Mouse (Mus musculus) mouse embryonic stem cell (cell line): ENCODE measurements around the gene Dnaic2.

Experiments
- in situ Hi-C, 2 experiments: fragments of 300-500 bp; cut with MboI; formaldehyde crosslinking; loops; 1 replicate in 1 of 2; 3 replicates in 1 of 2; pipeline ENCODE4 v1.14.3; 2019 to 2020; ENCODE audit warnings: low sequenced_read_pairs in 2 of 2, low pct_unique_long_range_greater_than_20kb in 1 of 2, mixed read lengths in 1 of 2; ENCODE audit not compliant: unreplicated experiment in 1 of 2

Dnaic2 gene

GRCm38 (mm10) chr11:114731711-114732110 lies 4.5 kb downstream of the Dnaic2 start:
- in situ Hi-C loops: loop anchor here in 1 of 2 experiments (25.0 kb wide), 1 partner anchor 181 kb away; no protein-coding TSS in a partner anchor

GRCm38 (mm10) chr11:114732890-114733289 lies 5.7 kb downstream of the Dnaic2 start:
- in situ Hi-C loops: loop anchor here in 1 of 2 experiments (25.0 kb wide), 1 partner anchor 179 kb away; no protein-coding TSS in a partner anchor

GRCm38 (mm10) chr11:114736111-114736510 lies 8.9 kb downstream of the Dnaic2 start:
- in situ Hi-C loops: loop anchor here in 1 of 2 experiments (25.0 kb wide), 1 partner anchor 176 kb away; no protein-coding TSS in a partner anchor

- in situ Hi-C loops: loop anchor here in 1 of 2 experiments (25.0 kb wide), 1 partner anchor 175 kb away; no protein-coding TSS in a partner anchor
These were observed 9.9 kb downstream of the Dnaic2 start for GRCm38 (mm10) chr11:114736913-114737624.

GRCm38 (mm10) chr11:114740598-114740997 lies 13.4 kb downstream of the Dnaic2 start:
- in situ Hi-C loops: loop anchor here in 1 of 2 experiments (25.0 kb wide), 1 partner anchor 172 kb away; no protein-coding TSS in a partner anchor

GRCm38 (mm10) chr11:114741451-114741850 lies 14.2 kb downstream of the Dnaic2 start:
- in situ Hi-C loops: loop anchor here in 1 of 2 experiments (25.0 kb wide), 1 partner anchor 171 kb away; no protein-coding TSS in a partner anchor

- in situ Hi-C loops: loop anchor here in 1 of 2 experiments (25.0 kb wide), 1 partner anchor 167 kb away; no protein-coding TSS in a partner anchor
These were observed 17.9 kb downstream of the Dnaic2 start for GRCm38 (mm10) chr11:114745134-114745533.

GRCm38 (mm10) chr11:114747564-114748138 lies 20.4 kb downstream of the Dnaic2 start:
- in situ Hi-C loops: loop anchor here in 1 of 2 experiments (25.0 kb wide), 1 partner anchor 165 kb away; no protein-coding TSS in a partner anchor

- in situ Hi-C loops: no loop called here
These were observed 37.9 kb downstream of the Dnaic2 start, which contains the start of gene Kif19a for GRCm38 (mm10) chr11:114764820-114765818. Gene Kif19a, plus strand, starts transcription at chr11:114765388.

GRCm38 (mm10) chr11:114769911-114770310 lies 42.7 kb downstream of the Dnaic2 start:
- in situ Hi-C loops: no loop called here

- in situ Hi-C loops: no loop called here
These were observed 44.7 kb downstream of the Dnaic2 start for GRCm38 (mm10) chr11:114771896-114772295.

- in situ Hi-C loops: no loop called here
These were observed 52.9 kb downstream of the Dnaic2 start for GRCm38 (mm10) chr11:114780076-114780475.

GRCm38 (mm10) chr11:114785892-114786291 lies 58.7 kb downstream of the Dnaic2 start:
- in situ Hi-C loops: no loop called here

- in situ Hi-C loops: no loop called here
These were observed 59.1 kb downstream of the Dnaic2 start for GRCm38 (mm10) chr11:114786326-114786725.

- in situ Hi-C loops: no loop called here
These were observed 60.4 kb downstream of the Dnaic2 start for GRCm38 (mm10) chr11:114787611-114788010.

- in situ Hi-C loops: no loop called here
These were observed 62.0 kb downstream of the Dnaic2 start for GRCm38 (mm10) chr11:114789061-114789714.

GRCm38 (mm10) chr11:114789716-114790115 lies 62.5 kb downstream of the Dnaic2 start:
- in situ Hi-C loops: no loop called here

- in situ Hi-C loops: no loop called here
These were observed 63.0 kb downstream of the Dnaic2 start for GRCm38 (mm10) chr11:114790171-114790570.
